Mouse (Mus musculus) limb, embryonic 14.5 days (tissue): ENCODE data around the gene Tm9sf2. TPM values are rescaled to one million over a fixed set of nuclear protein-coding genes. Genes with fewer than 3 reads are reported as not detected.
"Not testable (repeated sequence)": the region's sequence is repeated elsewhere in the genome, so short reads cannot be mapped to it uniquely, and the experiment has no call there.

Experiments
- ATAC-seq: fragments of 200-750 bp; cut with Nextera tagmentation; 2 replicates; pipeline ENCODE4 v1.8.0; 2017; ENCODE audit warnings: low read depth, moderate number of reproducible peaks, moderate TSS enrichment; ENCODE audit not compliant: low FRiP score
- DNase-seq: peaks from one replicate; pipeline ENCODE4 v3.0.0-alpha.2; 2015; ENCODE audit warnings: low spot score
- H3K27ac ChIP-seq: fragments of 300-500 bp; sonication (generic); replicated peaks from 2 replicates; pipeline ENCODE4 v1.5.1; 2014; ENCODE audit warnings: low read depth, mild to moderate bottlenecking, low read length, moderate library complexity, mixed read lengths
- H3K27me3 ChIP-seq: fragments of 300-500 bp; sonication (generic); 2 replicates; pipeline ENCODE4 v1.6.1; 2014; ENCODE audit warnings: low read length, mixed read lengths; ENCODE audit not compliant: control insufficient read depth, insufficient read depth
- H3K36me3 ChIP-seq: fragments of 300-500 bp; sonication (generic); 2 replicates; pipeline ENCODE4 v1.6.1; 2014; ENCODE audit warnings: mild to moderate bottlenecking, low read length, moderate library complexity, mixed read lengths; ENCODE audit not compliant: control insufficient read depth, insufficient read depth
- H3K4me1 ChIP-seq: fragments of 300-500 bp; sonication (generic); 2 replicates; pipeline ENCODE4 v1.6.1; 2014; ENCODE audit warnings: antibody characterized with exemption, low read length, mixed read lengths; ENCODE audit not compliant: control insufficient read depth, insufficient read depth
- H3K4me2 ChIP-seq: fragments of 300-500 bp; sonication (generic); replicated peaks from 2 replicates; pipeline ENCODE4 v1.6.1; 2014; ENCODE audit warnings: low read depth, mild to moderate bottlenecking, low read length, moderate library complexity; ENCODE audit not compliant: severe bottlenecking
- H3K4me3 ChIP-seq: fragments of 300-500 bp; sonication (generic); replicated peaks from 2 replicates; pipeline ENCODE4 v1.5.1; 2014; ENCODE audit warnings: low read length
- H3K9ac ChIP-seq: fragments of 300-500 bp; sonication (generic); 2 replicates; pipeline ENCODE4 v1.6.1; 2014; ENCODE audit warnings: mild to moderate bottlenecking, low read depth, low read length, moderate library complexity; ENCODE audit not compliant: severe bottlenecking
- H3K9me3 ChIP-seq: fragments of 300-500 bp; sonication (generic); 2 replicates; pipeline ENCODE4 v1.6.1; 2016; ENCODE audit warnings: low read length; ENCODE audit not compliant: control insufficient read depth
- POLR2A ChIP-seq: fragments of 200-500 bp; IDR thresholded peaks from 2 replicates; pipeline ENCODE4 v1.8.0; 2012; ENCODE audit warnings: inconsistent platforms, mild to moderate bottlenecking, moderate library complexity, borderline replicate concordance; ENCODE audit not compliant: insufficient read depth, insufficient read length; ENCODE audit errors: extremely low read depth
- WGBS: fragments of 180-500 bp; shearing (Covaris S2); extraction: QIAGEN DNeasy Blood & Tissue Kit; methylation state at CpG from one replicate; pipeline ENCODE4 v1.1.7; 2014; 5-methylcytosine and 5-hydroxymethylcytosine counted together
- polyA plus RNA-seq, 2 experiments: library from polyadenylated mRNA; depleted of rRNA in 1 of 2; stranded (reverse) in 1 of 2; unstranded in 1 of 2; fragments of >200 nt; fragmentation: Nextera tagmentation in 1 of 2; extraction: Ambion mirVana in 1 of 2; gene quantifications; 2 replicates each; pipeline versions ENCODE4 v1.2.1 to v1.2.3; 2012 to 2014

Tm9sf2 gene
- polyA plus RNA-seq, 2 experiments = 92.5 to 154 TPM

- 77% methylated on average over 4 of the region's 4 CpGs for WGBS
- Histone ChIP-seq H3K36me3 (no peaks in the 10 kb centered on the region), H3K27ac (no peak overlapping the region), H3K9ac (no peak overlapping the region), H3K9me3 (no peaks in the 10 kb centered on the region), H3K4me3 (no peak overlapping the region), H3K27me3 (no peaks in the 10 kb centered on the region), H3K4me1 (no peaks in the 10 kb centered on the region), H3K4me2 (no peak overlapping the region)
- TF ChIP-seq POLR2A = no peak
- ATAC-seq = no peak
- no peak for DNase-seq
Measured at GRCm38 (mm10) chr14:122099584-122099983, 7.3 kb upstream of the Tm9sf2 start.

GRCm38 (mm10) chr14:122101890-122102289 is 4.9 kb upstream of the Tm9sf2 start:
- 91% methylated on average over 9 of the region's 9 CpGs for WGBS
- not testable (repeated sequence) for H3K4me2 ChIP-seq, H3K36me3 ChIP-seq, H3K9ac ChIP-seq, H3K4me3 ChIP-seq, ATAC-seq, H3K9me3 ChIP-seq, H3K27ac ChIP-seq, DNase-seq, H3K27me3 ChIP-seq
- H3K4me1 ChIP-seq = peaks cover 13% of the 10 kb centered on the region

- Histone ChIP-seq H3K4me1 (peaks cover 27% of the 10 kb centered on the region), H3K4me2 (peak overlapping the region; percentile 66), H3K9me3 (no peaks in the 10 kb centered on the region), H3K27me3 (no peaks in the 10 kb centered on the region), H3K27ac (peak overlapping the region; percentile 93), H3K36me3 (no peaks in the 10 kb centered on the region), H3K9ac (peak overlapping the region; percentile 54), H3K4me3 (peak overlapping the region; percentile 99)
- 1% methylated on average over 24 of the region's 24 CpGs for WGBS
- DNase-seq (peak; percentile 97), ATAC-seq (peak; percentile 95)
- TF ChIP-seq POLR2A = peak; percentile 82; the same call in 1 of the 2 replicates
Measured at GRCm38 (mm10) chr14:122104881-122105280, 2.0 kb upstream of the Tm9sf2 start.

GRCm38 (mm10) chr14:122105391-122106285 is 1.2 kb upstream of the Tm9sf2 start:
- WGBS = 67% methylated on average over 16 of the region's 16 CpGs
- no peak for TF ChIP-seq POLR2A
- H3K4me3 ChIP-seq = peak overlapping the region; percentile 99

GRCm38 (mm10) chr14:122107481-122108214 is 810 bp downstream of the Tm9sf2 start:
- peak overlapping the region; percentile 94 for H3K27ac ChIP-seq
- peak overlapping the region; percentile 97 for H3K9ac ChIP-seq
- H3K9me3 ChIP-seq = no peaks in the 10 kb centered on the region
- 3% methylated on average over 29 of the region's 44 CpGs for WGBS
- DNase-seq (no peak), ATAC-seq (no peak)
- TF ChIP-seq POLR2A = no peak
- peak overlapping the region; percentile 66 for H3K4me2 ChIP-seq
- peak overlapping the region; percentile 99 for H3K4me3 ChIP-seq
- H3K36me3 ChIP-seq = peaks cover 9% of the 10 kb centered on the region; the same call in 1 of the 2 replicates
- H3K27me3 ChIP-seq = no peaks in the 10 kb centered on the region
- H3K4me1 ChIP-seq = peaks cover 27% of the 10 kb centered on the region

More at GRCm38 (mm10) chr14:122105391-122106285, 1.2 kb upstream of the Tm9sf2 start:
- DNase-seq = no peak
- Histone ChIP-seq H3K27ac (peak overlapping the region; percentile 93), H3K9me3 (no peaks in the 10 kb centered on the region), H3K4me2 (peak overlapping the region; percentile 66), H3K27me3 (no peaks in the 10 kb centered on the region), H3K36me3 (no peaks in the 10 kb centered on the region), H3K4me1 (peaks cover 27% of the 10 kb centered on the region), H3K9ac (peak overlapping the region; percentile 97)
- no peak for ATAC-seq
